Mouse (Mus musculus): ENCODE data around the gene Cotl1.

Cotl1 gene

DNA sequence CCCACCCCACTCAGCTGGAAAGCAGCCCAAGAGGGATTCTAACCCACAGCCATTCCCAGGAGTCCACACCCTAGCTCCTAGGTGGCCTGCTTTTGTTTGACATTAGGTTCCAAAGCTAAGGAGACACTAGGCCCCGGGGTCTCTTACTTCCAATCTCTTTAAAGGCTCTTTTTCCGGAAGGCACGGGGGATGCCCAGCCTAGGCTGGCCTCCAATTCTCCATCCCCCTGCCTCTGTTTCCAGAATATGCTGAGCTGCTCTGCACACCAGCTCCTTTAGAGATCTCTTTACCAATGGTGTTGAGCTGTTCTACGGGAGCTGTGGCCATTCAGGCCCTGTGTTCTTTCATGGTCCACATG lies 1.4 kb downstream of the Cotl1 start:
- in situ Hi-C loops (cut with MboI, MseI) = loop anchor here (5.0 kb wide), 1 partner anchor 52 kb away; no protein-coding TSS in a partner anchor

DNA sequence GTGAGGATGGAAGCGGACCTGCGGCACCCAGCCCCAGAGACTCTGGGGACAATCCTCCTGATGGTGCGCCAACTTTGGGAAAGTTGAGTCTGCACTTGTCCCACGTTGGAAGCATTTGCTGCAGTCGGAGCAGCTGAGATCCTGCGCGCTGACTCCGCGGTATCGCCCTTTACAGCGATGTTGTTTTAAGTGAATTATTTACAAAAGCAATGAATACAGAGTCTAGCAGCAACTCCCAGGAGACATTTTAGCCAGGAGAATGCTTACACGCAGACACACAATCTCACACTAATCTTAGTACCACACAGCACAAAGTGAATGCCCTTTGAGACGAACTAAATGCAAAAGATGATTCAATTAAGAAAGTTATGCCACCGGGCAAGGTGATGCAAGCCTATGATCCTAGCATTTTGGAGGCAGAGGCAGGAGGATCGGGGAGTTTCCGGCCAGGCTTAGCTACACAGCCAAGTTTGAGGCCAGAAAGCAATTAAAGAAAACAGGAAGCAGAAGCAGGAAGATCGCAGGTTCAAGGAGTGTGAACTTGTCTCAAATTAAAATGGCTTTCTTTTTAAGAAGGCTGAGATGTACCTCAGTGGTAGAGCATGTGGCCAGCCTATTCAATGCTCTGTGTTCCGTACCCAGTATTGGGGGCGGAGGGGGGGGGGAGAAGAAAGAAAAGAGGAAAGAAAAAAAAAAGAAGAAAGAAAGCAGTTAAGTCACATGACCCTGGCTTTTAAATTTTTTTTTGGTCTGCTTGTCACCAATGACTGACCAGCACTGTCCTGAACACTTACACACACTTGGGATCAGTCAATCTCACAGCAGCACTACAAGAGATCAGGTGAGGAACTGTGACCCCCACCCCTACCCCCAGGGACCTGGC lies 2.0 kb downstream of the Cotl1 start:
- in situ Hi-C loops (cut with MboI, MseI) = loop anchor here (5.0 kb wide), 1 partner anchor 51 kb away; no protein-coding TSS in a partner anchor

DNA sequence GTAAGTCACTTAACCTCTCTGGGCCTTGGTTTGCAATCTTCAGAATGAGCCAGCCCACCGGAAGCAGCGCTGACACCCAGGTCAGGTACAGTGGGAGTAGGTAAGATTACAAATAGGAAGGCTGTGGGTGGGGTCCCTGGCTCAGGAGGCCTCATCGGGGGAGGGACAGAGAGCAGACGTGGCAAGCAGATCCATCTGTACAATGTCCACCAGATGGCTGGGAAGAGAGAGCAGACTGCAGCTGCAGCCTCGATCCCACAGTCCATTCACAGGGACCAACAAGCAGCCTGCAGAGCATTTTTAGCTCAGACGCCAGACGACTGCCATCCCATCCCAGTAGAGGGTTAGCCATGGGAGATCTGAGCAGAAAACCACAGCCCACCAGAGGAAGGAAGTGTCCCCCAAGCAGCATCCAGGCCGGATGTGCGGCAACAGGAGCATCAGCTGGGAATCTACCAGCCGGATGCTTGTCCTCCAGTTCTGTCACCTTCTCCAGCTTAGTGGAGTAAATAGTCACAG lies 2.7 kb downstream of the Cotl1 start:
- in situ Hi-C loops (cut with MboI, MseI) = loop anchor here (5.0 kb wide), 1 partner anchor 50 kb away; no protein-coding TSS in a partner anchor

DNA sequence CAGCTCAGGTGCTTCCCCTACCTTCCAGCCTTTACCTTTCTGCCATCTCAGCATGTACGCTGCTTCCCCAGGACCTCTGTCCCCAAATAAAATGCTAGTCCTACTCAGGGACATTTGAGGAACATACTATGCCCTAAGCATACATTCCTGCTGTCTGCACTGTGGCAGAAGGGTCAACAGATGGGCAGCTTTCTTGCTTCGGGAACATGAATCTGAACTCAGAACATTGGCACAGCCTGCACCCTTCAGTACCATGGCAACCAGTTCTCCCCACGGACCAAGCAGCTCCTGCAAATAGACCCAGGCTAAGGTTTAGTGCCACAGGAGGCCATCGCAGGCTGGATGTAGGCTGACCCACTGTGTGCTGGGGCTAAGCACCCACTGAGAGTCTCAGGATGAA lies 3.5 kb downstream of the Cotl1 start:
- in situ Hi-C loops (cut with MboI, MseI) = loop anchor here (5.0 kb wide), 1 partner anchor 50 kb away; no protein-coding TSS in a partner anchor

DNA sequence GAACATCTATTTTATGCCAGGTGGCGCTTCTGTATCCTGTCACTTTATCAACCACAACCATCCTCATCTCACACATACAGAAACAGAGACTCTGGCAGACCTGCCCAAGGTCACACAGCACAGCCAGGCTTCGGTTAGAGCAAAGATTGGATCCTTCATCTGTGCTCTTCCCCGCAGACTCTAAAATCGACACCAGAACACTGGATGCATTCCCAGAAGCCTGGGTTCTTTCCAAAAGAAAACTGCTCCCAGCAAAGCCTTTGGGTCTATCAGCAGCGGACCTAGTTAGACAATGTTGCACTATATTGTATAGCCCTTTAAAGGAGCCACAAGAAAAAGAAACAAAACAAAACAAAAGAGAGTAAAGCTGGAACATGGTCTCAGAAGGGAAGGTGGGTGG lies 5.1 kb downstream of the Cotl1 start:
- in situ Hi-C loops (cut with MboI, MseI) = loop anchor here (5.0 kb wide), 1 partner anchor 48 kb away; no protein-coding TSS in a partner anchor

DNA sequence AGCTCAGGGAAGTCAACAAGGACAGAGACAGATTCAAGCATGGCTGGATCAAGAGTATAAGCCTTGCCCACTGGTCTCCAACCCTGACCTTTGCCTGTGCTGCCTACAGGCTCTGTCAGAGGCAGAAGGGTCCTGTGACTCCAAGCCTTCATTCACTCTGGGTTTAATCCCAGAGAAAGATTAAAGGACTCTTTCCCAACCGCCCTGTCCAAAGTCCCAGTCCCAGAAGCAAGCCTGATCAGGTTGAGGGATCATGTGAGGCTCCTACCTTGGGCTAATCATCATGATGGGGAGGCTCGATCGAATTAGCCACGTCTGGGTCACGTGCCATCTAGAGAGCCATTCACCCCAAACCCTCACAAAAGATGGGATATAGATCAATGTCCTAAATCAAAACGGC lies 5.7 kb downstream of the Cotl1 start:
- in situ Hi-C loops (cut with MboI, MseI) = loop anchor here (5.0 kb wide), 1 partner anchor 47 kb away; no protein-coding TSS in a partner anchor

DNA sequence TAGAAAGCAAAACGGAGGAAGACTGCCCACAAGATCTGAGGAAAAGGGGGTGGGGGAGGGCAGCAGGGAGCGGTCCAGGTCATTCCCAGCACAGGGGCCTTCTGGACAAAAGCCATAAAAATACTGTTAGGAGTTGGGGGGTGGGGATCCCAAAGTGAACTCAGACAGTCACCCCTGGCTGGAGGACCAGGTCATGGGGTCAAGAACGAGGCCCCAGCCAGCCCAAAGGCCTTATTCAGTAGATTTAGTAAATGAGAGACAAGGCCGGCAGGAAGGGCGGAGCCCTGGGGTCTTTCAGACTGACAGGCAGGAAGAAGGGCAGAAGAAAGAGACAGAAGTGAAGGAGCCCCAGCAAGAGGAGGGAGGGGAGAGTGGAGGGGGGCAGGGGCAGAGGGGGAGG lies 7.4 kb downstream of the Cotl1 start:
- in situ Hi-C loops (cut with MboI, MseI) = no loop called here

DNA sequence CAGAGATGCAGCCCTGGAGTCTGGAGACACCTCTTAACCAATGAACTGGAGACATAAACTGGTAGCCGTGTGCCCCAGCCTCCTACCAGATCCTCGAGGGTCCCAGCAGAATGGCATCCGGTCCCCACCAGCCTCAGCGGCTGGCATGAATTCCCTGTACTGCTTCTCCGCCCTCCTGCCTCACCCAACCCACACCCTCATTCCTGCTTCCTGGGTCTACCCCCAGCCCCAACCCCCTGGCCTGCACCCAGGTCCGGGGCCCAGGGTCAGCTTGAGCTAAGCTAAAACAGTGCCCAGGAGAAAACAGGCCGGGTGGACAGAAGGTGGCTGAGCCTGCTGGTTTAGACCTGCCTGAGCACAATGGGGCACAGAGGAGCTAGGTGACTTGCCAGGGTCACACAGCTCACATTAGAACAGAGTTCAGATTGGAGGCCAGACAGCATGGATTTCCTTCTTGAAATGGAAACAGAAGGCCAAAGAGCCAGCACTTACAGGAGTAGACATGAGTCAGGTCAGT lies 8.2 kb downstream of the Cotl1 start:
- in situ Hi-C loops (cut with MboI, MseI) = no loop called here

DNA sequence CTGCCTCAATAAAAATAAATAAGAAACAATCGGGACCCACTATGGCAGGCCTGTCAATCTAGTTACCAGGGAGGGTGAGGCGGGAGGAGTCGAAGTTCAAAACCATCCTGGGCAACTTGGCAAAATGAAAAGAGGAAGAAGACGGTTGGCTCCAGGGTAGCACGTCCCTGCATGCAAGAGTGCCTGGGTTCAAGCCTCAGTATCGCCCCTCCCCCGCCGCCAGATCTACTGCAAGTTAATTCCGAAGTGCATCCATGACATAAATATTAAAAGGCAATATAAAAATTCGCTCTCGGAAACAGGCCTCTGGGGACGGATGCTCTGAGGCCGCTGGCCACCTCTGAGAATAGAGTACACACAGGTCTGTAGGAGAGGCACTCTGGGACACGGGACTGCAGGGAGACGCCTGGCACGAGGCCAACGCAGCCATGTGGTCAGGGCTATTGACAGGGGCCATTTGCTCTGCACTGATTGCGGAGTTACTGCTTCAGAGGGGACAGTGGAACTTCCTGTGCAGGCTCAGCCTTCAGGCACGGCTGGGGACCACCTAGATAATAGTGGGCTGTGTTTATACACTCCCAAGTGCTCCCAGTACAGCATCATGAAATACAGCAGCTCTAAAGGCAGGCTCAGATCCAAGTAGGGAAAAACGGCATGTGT lies 8.9 kb downstream of the Cotl1 start:
- in situ Hi-C loops (cut with MboI, MseI) = no loop called here

DNA sequence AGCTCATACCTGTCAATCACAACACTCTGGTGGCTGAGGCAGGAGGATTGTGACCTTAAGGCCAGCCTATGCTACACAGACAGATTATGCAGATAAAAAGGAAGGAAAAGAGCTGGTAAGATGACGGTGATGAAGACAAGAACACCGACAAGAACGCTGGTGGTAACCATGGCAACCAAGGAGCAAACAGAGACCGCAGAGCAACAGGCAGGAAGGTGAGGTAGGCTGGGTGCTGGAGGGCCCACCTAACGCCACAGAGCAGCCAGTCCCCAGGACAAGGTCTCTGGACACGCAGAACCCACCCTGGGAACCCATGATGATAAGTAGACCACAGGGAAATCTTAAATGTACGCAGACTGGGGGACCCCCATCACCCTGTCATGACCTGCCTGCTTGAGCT lies 9.8 kb downstream of the Cotl1 start:
- in situ Hi-C loops (cut with MboI, MseI) = no loop called here

DNA sequence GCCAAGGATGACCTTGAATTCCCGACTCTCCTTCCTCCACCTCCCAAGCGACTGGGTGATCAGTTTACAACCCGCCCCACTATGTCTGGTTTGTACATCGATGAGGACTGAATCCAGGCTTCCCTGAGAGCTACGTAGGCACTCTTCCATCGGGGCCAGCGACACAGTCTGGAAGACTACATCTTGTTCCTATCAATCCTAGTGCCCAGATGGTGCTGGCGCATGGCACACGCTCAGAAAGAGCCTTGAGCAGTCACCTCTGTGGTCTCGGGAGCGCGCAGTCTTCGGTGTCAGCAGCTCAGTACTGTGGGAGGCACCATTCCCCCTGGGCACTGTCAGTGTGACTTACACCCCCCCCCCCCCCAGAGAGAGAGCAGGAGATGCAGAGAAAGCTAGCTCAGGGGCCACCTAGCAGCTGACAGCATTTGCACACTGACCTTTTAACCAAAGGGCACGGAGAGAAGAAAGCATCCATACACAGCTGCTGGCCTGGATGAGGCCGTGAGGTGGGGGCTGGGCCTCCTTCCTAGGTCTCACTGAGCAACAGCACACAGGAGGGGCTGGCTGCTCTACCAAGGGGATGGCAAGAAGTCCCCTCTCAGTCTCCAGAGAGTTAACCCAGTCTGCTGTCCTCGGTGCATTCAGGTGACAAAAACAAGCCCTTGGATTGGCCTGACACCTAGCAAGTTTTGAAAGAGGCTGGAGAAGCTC lies 10.3 kb downstream of the Cotl1 start:
- in situ Hi-C loops (cut with MboI, MseI) = no loop called here

DNA sequence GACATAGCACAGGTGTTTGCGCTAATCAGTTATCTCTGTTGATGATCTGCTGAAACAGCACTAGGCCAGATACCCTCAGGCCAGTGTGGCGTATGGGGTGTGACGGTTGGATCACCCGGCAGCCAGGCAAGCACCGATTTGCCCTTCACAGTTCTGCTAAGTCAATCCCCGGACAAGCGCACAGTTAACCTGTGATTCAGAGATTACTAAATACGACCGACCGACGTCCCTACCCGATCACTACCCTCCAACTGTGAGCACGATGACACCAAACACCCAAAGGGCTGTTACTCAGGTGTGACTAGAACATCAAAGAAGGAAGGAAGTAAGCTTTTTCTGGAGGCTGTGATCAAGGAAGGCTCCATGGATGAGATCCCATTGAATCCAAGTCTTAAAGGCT lies 10.9 kb downstream of the Cotl1 start:
- in situ Hi-C loops (cut with MboI, MseI) = no loop called here

DNA sequence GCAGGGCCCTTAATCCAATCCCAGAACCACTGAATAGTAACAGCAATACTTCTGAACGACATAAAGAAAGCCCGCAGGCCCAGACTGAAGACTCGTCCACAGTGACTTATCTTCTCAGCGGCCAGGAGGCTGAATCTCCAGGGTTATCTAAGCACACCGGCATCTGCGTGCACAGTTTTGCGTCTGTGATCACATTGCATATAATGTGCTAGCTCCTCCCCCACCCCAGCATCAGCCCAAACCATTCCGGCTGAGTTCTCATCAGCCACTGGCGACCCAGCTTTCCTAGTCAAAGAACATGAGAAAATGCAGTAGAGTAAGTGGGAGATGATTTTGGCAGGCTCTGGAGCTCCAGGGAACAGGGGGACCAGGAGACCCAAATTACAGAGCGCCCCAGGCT lies 11.3 kb downstream of the Cotl1 start:
- in situ Hi-C loops (cut with MboI, MseI) = no loop called here

DNA sequence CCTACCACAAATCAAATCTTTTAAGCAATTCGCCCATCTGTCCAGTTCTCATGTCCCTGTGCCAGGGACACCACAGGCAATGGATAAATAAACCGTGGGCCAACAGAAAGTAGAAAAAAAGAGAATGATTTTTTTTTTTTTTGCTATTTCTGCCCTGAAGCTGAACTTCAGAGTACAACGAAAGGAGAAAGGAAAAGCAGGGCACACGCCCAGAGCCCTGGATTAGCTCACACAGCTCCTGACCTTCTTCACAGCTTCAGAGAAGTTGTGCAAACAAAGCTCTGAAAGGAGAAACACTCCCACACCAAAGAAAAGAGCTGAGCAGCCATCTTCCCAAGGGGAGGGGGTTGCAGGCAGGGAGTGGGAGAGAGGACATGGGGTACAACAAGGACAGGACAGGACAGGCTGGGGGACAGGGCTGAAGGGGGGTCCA lies 12.6 kb downstream of the Cotl1 start:
- in situ Hi-C loops (cut with MboI, MseI) = no loop called here

DNA sequence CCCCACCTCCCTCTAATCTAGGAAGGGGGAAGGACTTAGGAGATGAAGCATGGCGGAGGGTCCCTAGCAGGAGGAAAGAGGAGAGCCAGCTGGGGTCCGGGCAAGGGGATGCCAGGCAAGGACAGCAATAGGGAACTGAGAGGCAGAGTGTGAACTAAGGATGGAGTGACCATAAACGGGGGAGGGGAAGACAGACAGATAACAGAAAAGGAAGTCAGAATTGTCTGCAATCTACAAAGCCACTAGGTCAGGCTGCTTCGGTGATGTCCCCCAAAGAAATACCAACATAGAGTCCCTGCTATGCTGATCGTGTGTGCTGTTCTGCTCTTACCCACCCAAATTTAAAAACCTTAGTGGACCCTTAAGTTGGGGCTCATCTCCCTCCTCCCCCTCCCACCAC lies 13.4 kb downstream of the Cotl1 start:
- in situ Hi-C loops (cut with MboI, MseI) = no loop called here

DNA sequence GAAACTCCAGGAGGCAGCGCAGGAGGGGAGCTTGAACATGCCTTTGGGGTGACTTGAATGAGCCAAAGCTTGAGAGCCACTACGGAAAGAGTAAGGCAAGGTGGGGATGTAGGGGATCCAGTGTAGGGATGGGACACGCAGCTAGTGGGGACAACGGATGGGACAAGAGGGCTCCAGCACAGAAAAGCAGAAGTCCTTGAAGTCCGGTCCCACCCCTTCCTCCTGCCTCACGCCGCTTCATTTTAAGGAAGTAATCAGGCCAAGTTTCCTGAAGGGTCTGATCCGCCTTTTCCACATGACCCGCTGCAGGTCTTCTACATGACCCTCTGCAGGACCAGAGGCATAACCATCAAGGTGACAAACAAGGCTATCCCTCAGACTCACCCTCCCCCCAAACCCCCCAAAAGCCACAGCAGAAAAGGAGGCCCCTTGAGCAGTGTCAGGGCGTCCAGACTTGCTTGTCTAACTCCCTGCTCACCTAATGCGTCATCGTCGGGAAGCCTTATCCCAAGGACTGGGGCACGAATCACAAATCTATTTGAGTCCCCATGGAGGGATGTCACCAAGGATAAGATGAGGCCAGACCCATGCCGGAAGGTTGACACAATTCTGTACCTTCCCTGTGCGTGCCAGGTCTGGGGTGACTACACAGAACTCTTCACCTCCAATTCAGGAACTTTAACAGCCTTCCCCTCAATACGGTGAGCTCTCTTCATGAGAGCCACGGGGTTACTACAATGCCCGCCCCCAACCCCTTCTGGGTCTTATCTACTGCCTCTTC lies 14.2 kb downstream of the Cotl1 start:
- in situ Hi-C loops (cut with MboI, MseI) = no loop called here

DNA sequence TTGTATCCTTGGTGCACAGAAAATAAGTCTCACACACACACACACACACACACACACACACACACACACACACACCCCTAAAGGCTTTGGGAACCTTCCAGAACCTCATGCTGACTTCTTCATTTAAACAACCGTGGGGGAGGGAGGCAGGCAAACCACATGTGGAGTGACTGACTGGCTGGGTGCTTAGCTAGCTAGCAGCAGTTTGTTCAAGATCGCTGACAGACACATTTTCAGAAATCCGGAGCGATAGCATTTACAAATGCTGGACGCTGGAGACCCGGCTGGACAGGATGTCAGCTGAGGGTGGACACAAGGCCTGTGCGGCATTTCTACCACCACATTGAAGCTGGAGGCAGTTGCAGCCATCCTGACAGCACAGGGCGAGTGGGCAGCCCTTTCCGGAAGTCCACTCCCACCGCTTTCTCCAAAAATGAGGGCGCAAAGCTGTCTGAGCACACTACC lies 15.5 kb downstream of the Cotl1 start:
- in situ Hi-C loops (cut with MboI, MseI) = no loop called here

DNA sequence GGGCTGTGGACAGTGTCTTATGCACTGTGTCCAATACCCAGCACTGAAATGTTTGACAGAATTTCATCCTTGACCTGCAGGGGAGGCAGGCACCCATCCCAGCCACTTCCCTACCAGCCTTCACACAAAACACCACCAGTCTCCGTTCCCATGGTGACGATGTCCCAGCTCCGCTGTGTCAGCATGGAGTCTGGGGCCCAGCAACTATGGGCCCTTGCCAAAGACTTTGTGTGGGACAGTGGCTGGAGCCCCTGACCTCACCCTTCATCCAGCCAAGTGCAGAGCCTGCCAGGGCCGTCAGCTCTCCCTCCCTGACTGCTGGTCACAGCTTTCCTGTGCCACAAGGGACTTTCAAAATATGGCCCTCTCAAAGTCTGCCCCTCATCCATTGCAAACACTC lies 16.2 kb downstream of the Cotl1 start:
- in situ Hi-C loops (cut with MboI, MseI) = no loop called here

DNA sequence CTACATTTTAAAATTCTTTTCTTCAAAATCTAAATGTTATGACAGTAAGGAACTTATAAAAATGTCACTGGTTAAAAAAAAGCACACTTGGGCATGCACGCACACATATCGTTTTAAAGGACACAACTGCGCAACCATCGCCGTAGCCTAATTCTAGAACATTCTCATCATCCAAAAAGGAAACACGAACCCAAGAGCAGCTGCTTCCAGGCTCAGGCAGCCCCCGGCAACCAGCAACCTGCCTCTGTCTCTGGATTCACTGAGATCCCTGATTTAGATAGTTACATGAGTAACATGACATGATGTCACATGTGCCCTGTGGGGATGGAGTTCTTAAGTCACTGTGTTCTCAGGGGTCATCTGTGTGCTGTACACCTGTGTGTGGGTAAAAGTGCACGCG lies 17.1 kb downstream of the Cotl1 start:
- in situ Hi-C loops (cut with MboI, MseI) = no loop called here

DNA sequence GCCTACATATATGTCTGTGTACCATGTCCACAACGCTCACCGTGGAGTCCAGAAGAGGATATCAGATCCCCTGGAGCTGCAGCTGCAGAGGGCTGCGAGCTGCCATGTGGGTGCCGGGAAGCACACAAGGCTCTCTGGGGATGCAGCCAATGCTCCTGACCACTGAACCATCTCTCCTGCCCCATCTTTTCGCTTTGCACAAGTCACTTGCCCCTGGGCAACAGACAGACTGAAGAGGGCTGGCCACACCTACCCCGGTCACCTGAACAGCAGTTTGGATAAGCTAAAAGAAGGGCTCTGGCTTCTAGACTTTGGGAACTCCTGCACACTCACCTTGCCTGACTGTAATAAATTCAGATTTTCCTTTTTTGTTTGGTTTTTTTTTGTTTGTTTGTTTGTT lies 18.7 kb downstream of the Cotl1 start:
- in situ Hi-C loops (cut with MboI, MseI) = no loop called here

DNA sequence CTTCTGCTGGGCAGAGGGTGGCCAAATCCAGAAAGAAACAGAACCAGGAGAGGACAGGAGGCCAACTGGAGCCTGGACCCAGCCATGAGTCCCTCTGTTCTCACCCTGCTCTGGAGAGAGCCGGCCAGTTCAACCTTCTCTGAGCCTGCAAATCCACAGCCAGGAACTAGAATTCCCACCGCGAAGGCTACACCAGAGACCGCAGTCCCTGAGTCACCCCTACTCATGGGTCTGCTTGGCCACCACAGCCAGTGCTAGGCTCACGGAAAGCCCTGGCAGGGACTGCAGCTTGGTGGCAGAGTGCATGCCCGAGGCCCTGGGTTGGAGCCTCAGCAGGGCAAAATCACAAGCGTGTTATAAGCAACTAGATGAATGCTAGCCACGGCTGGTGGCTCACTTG lies 20.4 kb downstream of the Cotl1 start:
- in situ Hi-C loops (cut with MboI, MseI) = no loop called here

Measured in T-helper 1 cell (primary cell).